Mouse (Mus musculus): ENCODE data around the gene Osgin1. TPM values are rescaled to one million over a fixed set of nuclear protein-coding genes. Genes with fewer than 3 reads are reported as not detected.

The Osgin1 gene
- polyA plus RNA-seq, 1 experiment from 2014 or later: 8.0 TPM

- no peak overlapping the region for H3K4me3 ChIP-seq (replicated peaks)
- H3K27me3 ChIP-seq (replicated peaks): no peaks in the 10 kb centered on the region
- WGBS: 67% methylated on average over 10 of the region's 10 CpGs
- H3K4me1 ChIP-seq: peaks cover 44% of the 10 kb centered on the region
- no peak for ATAC-seq (ENCODE audit: insufficient read depth, low FRiP score, low read depth)
- no peaks in the 10 kb centered on the region for H3K9me3 ChIP-seq
- H3K9ac ChIP-seq: no peak overlapping the region
- peak overlapping the region; percentile 58 for H3K27ac ChIP-seq
- no peaks in the 10 kb centered on the region for H3K36me3 ChIP-seq
- no peak overlapping the region for H3K4me2 ChIP-seq
Observed at GRCm38 (mm10) chr8:119424740-119425139, 9.2 kb upstream of the Osgin1 start.

GRCm38 (mm10) chr8:119425533-119425932 is 8.4 kb upstream of the Osgin1 start:
- Histone ChIP-seq H3K4me3 (replicated peaks) (no peak overlapping the region), H3K27ac (peak overlapping the region; percentile 46; the same call in 1 of the 2 replicates), H3K27me3 (replicated peaks) (no peaks in the 10 kb centered on the region), H3K36me3 (no peaks in the 10 kb centered on the region), H3K9ac (no peak overlapping the region), H3K4me1 (peaks cover 44% of the 10 kb centered on the region), H3K9me3 (no peaks in the 10 kb centered on the region), H3K4me2 (no peak overlapping the region)
- WGBS: 83% methylated on average over 10 of the region's 10 CpGs
- no peak for ATAC-seq (ENCODE audit: insufficient read depth, low FRiP score, low read depth)

- peaks cover 40% of the 10 kb centered on the region for H3K4me1 ChIP-seq
- no peak overlapping the region for H3K4me2 ChIP-seq
- no peak overlapping the region for H3K4me3 ChIP-seq (replicated peaks)
- no peak for ATAC-seq (ENCODE audit: insufficient read depth, low FRiP score, low read depth)
- no peak overlapping the region for H3K9ac ChIP-seq
- H3K27ac ChIP-seq: peak overlapping the region; percentile 49
- no peaks in the 10 kb centered on the region for H3K9me3 ChIP-seq
- H3K36me3 ChIP-seq: no peaks in the 10 kb centered on the region
- 67% methylated on average over 6 of the region's 6 CpGs for WGBS
- H3K27me3 ChIP-seq (replicated peaks): no peaks in the 10 kb centered on the region
Observed at GRCm38 (mm10) chr8:119426069-119426735, 7.7 kb upstream of the Osgin1 start.

- Histone ChIP-seq H3K9me3 (no peaks in the 10 kb centered on the region), H3K36me3 (no peaks in the 10 kb centered on the region), H3K4me1 (peaks cover 31% of the 10 kb centered on the region), H3K4me3 (replicated peaks) (no peak overlapping the region), H3K27me3 (replicated peaks) (no peaks in the 10 kb centered on the region), H3K9ac (no peak overlapping the region), H3K4me2 (no peak overlapping the region), H3K27ac (no peak overlapping the region)
- 68% methylated on average over 12 of the region's 12 CpGs for WGBS
- ATAC-seq (ENCODE audit: insufficient read depth, low FRiP score, low read depth): no peak
Observed at GRCm38 (mm10) chr8:119427634-119428349, 6.1 kb upstream of the Osgin1 start.

GRCm38 (mm10) chr8:119428350-119428740 is 5.6 kb upstream of the Osgin1 start:
- H3K27ac ChIP-seq: no peak overlapping the region
- peaks cover 31% of the 10 kb centered on the region for H3K4me1 ChIP-seq
- no peak for ATAC-seq (ENCODE audit: insufficient read depth, low FRiP score, low read depth)
- no peak overlapping the region for H3K4me2 ChIP-seq
- no peaks in the 10 kb centered on the region for H3K36me3 ChIP-seq
- no peaks in the 10 kb centered on the region for H3K9me3 ChIP-seq
- no peaks in the 10 kb centered on the region for H3K27me3 ChIP-seq (replicated peaks)
- no peak overlapping the region for H3K4me3 ChIP-seq (replicated peaks)
- no peak overlapping the region for H3K9ac ChIP-seq
- WGBS: 54% methylated on average over 7 of the region's 7 CpGs

- no peak overlapping the region for H3K27ac ChIP-seq
- no peak overlapping the region for H3K9ac ChIP-seq
- H3K36me3 ChIP-seq: no peaks in the 10 kb centered on the region
- peaks cover 27% of the 10 kb centered on the region for H3K4me1 ChIP-seq
- no peak overlapping the region for H3K4me2 ChIP-seq
- no peaks in the 10 kb centered on the region for H3K9me3 ChIP-seq
- no peak for ATAC-seq (ENCODE audit: insufficient read depth, low FRiP score, low read depth)
- WGBS: 65% methylated on average over 5 of the region's 5 CpGs
- H3K4me3 ChIP-seq (replicated peaks): no peak overlapping the region
- no peaks in the 10 kb centered on the region for H3K27me3 ChIP-seq (replicated peaks)
Observed at GRCm38 (mm10) chr8:119428766-119429327, 5.1 kb upstream of the Osgin1 start.

GRCm38 (mm10) chr8:119429552-119429951 is 4.4 kb upstream of the Osgin1 start:
- 69% methylated on average over 3 of the region's 3 CpGs for WGBS
- Histone ChIP-seq H3K4me3 (replicated peaks) (no peak overlapping the region), H3K9me3 (no peaks in the 10 kb centered on the region), H3K27ac (0 out of 2 replicates have a peak overlapping the region, but pooled peaks have one; percentile 5), H3K4me2 (no peak overlapping the region), H3K9ac (no peak overlapping the region), H3K4me1 (peaks cover 20% of the 10 kb centered on the region), H3K27me3 (replicated peaks) (no peaks in the 10 kb centered on the region), H3K36me3 (no peaks in the 10 kb centered on the region)
- no peak for ATAC-seq (ENCODE audit: insufficient read depth, low FRiP score, low read depth)

GRCm38 (mm10) chr8:119430250-119430649 is 3.7 kb upstream of the Osgin1 start:
- Histone ChIP-seq H3K9ac (no peak overlapping the region), H3K36me3 (no peaks in the 10 kb centered on the region), H3K9me3 (no peaks in the 10 kb centered on the region), H3K4me1 (peaks cover 19% of the 10 kb centered on the region), H3K27ac (no peak overlapping the region), H3K4me3 (replicated peaks) (no peak overlapping the region), H3K27me3 (replicated peaks) (no peaks in the 10 kb centered on the region), H3K4me2 (no peak overlapping the region)
- WGBS: 66% methylated on average over 8 of the region's 8 CpGs
- no peak for ATAC-seq (ENCODE audit: insufficient read depth, low FRiP score, low read depth)

GRCm38 (mm10) chr8:119430690-119431089 is 3.2 kb upstream of the Osgin1 start:
- H3K4me3 ChIP-seq (replicated peaks): no peak overlapping the region
- H3K9ac ChIP-seq: no peak overlapping the region
- no peaks in the 10 kb centered on the region for H3K36me3 ChIP-seq
- peaks cover 19% of the 10 kb centered on the region for H3K4me1 ChIP-seq
- H3K27ac ChIP-seq: no peak overlapping the region
- 79% methylated on average over 7 of the region's 7 CpGs for WGBS
- no peaks in the 10 kb centered on the region for H3K27me3 ChIP-seq (replicated peaks)
- ATAC-seq (ENCODE audit: insufficient read depth, low FRiP score, low read depth): no peak
- H3K9me3 ChIP-seq: no peaks in the 10 kb centered on the region
- H3K4me2 ChIP-seq: no peak overlapping the region

- Histone ChIP-seq H3K9me3 (no peaks in the 10 kb centered on the region), H3K4me3 (replicated peaks) (no peak overlapping the region), H3K27me3 (replicated peaks) (no peaks in the 10 kb centered on the region), H3K27ac (no peak overlapping the region), H3K9ac (no peak overlapping the region), H3K4me2 (no peak overlapping the region), H3K4me1 (peaks cover 25% of the 10 kb centered on the region), H3K36me3 (no peaks in the 10 kb centered on the region)
- peak; percentile 33; the same call in 1 of the 2 replicates for ATAC-seq (ENCODE audit: insufficient read depth, low FRiP score, low read depth)
- 44% methylated on average over 3 of the region's 3 CpGs for WGBS
Observed at GRCm38 (mm10) chr8:119432372-119432771, 1.6 kb upstream of the Osgin1 start.

- Histone ChIP-seq H3K4me3 (replicated peaks) (no peak overlapping the region), H3K27ac (no peak overlapping the region), H3K9me3 (no peaks in the 10 kb centered on the region), H3K4me2 (no peak overlapping the region), H3K4me1 (peaks cover 18% of the 10 kb centered on the region), H3K27me3 (replicated peaks) (no peaks in the 10 kb centered on the region), H3K36me3 (no peaks in the 10 kb centered on the region), H3K9ac (no peak overlapping the region)
- 61% methylated on average over 6 of the region's 6 CpGs for WGBS
- no peak for ATAC-seq (ENCODE audit: insufficient read depth, low FRiP score, low read depth)
Observed at GRCm38 (mm10) chr8:119434569-119434968, 645 bp downstream of the Osgin1 start.

GRCm38 (mm10) chr8:119435527-119435926 is 1.6 kb downstream of the Osgin1 start:
- Histone ChIP-seq H3K36me3 (no peaks in the 10 kb centered on the region), H3K4me1 (peaks cover 28% of the 10 kb centered on the region), H3K9ac (no peak overlapping the region), H3K4me3 (replicated peaks) (no peak overlapping the region), H3K27ac (no peak overlapping the region), H3K4me2 (no peak overlapping the region), H3K27me3 (replicated peaks) (no peaks in the 10 kb centered on the region), H3K9me3 (no peaks in the 10 kb centered on the region)
- ATAC-seq (ENCODE audit: insufficient read depth, low FRiP score, low read depth): no peak
- WGBS: 87% methylated on average over 7 of the region's 7 CpGs
